Mouse (Mus musculus): ENCODE results near the gene Dnase2a. TPM values are rescaled to one million over a fixed set of nuclear protein-coding genes. Genes with fewer than 3 reads are reported as not detected.
A peak's percentile ranks its signal among the peaks of the same experiment; 100 is the strongest.

Gene Dnase2a
- polyA plus RNA-seq, 1 experiment from 2014 or later, result 6.6 TPM

DNA sequence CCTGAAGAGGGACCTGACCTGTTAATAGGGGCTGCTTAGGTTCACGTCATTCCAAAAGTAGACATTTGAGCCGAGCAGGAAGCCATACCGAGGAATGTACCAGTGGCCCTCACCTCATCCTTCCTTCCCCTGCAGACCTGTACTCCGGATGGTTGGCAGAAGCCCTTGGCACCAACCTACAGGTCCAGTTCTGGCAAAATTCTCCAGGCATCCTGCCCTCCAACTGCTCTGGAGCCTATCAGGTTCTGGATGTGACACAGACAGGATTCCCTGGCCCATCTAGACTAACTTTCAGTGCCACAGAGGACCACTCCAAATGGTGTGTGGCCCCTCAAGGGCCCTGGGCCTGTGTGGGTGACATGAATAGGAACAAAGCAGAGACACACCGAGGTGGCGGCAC is 2.2 kb downstream of the Dnase2a start:
- Histone ChIP-seq H3K36me3 (peaks cover 20% of the 10 kb centered on the region), H3K27me3 (ENCODE audit: insufficient read depth, poor library complexity, severe bottlenecking) (peaks cover 71% of the 10 kb centered on the region), H3K4me1 (replicated peaks) (peaks cover 35% of the 10 kb centered on the region), H3K4me3 (no peak overlapping the region), H3K9me3 (0 out of 2 replicates have a peak, but pooled peaks cover 5% of the 10 kb centered on the region), H3K27ac (no peak overlapping the region)
- WGBS, result 85% methylated on average over 6 of the region's 6 CpGs
- no peak for DNase-seq (ENCODE audit: low spot score)

DNA sequence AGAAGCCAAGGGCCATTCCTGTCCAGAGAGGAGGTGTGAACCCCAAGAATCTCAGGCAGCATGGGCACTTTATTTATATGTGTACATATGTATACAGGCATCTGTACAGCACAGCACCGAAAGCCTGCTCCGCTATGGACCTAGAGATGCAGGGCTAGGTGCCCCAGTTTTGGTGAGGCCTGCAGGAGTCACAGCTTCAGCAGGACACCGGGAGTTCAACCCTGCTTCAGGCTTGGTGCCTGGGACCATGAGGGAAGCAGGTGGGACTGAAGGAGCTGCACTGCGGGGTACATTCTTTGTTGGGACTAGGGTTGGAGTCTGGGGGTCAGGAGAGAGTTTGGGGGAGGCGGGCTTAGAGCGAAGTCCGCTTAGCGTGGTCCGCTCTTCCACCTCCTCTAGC is 3.5 kb downstream of the Dnase2a start:
- H3K27ac ChIP-seq, result no peak overlapping the region
- 0 out of 2 replicates have a peak, but pooled peaks cover 5% of the 10 kb centered on the region for H3K9me3 ChIP-seq
- H3K27me3 ChIP-seq (ENCODE audit: insufficient read depth, poor library complexity, severe bottlenecking), result peaks cover 81% of the 10 kb centered on the region
- DNase-seq (ENCODE audit: low spot score), result no peak
- WGBS, result 80% methylated on average over 9 of the region's 9 CpGs
- H3K4me3 ChIP-seq, result peak overlapping the region; percentile 48; the same call in 1 of the 2 replicates
- H3K4me1 ChIP-seq (replicated peaks), result peaks cover 35% of the 10 kb centered on the region
- H3K36me3 ChIP-seq, result peaks cover 30% of the 10 kb centered on the region

DNA sequence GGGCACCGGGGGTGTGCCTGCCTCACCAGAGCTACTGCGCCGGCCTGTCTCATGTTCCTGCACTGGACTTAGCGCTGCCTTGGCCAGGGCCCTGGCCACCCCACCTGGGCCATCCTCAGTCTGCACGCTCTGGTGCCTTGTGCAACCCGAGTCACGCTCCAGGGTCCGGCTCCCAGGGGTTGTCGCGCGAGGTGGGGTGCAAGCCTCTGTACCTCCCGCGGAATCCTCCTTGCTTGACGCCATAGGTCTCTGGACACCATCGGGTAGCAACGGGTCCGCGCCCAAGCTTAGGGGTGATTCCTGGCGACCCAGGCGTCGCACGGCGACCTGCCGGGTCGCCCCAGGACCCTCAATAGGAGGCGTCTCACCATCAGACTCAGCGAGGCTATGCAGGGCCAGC is 4.0 kb downstream of the Dnase2a start:
- Histone ChIP-seq H3K27me3 (ENCODE audit: insufficient read depth, poor library complexity, severe bottlenecking) (peaks cover 87% of the 10 kb centered on the region), H3K4me1 (replicated peaks) (peaks cover 35% of the 10 kb centered on the region), H3K27ac (0 out of 2 replicates have a peak overlapping the region, but pooled peaks have one; percentile 13), H3K36me3 (peaks cover 33% of the 10 kb centered on the region), H3K4me3 (peak overlapping the region; percentile 48), H3K9me3 (0 out of 2 replicates have a peak, but pooled peaks cover 5% of the 10 kb centered on the region)
- no peak for DNase-seq (ENCODE audit: low spot score)
- WGBS, result 21% methylated on average over 27 of the region's 27 CpGs

DNA sequence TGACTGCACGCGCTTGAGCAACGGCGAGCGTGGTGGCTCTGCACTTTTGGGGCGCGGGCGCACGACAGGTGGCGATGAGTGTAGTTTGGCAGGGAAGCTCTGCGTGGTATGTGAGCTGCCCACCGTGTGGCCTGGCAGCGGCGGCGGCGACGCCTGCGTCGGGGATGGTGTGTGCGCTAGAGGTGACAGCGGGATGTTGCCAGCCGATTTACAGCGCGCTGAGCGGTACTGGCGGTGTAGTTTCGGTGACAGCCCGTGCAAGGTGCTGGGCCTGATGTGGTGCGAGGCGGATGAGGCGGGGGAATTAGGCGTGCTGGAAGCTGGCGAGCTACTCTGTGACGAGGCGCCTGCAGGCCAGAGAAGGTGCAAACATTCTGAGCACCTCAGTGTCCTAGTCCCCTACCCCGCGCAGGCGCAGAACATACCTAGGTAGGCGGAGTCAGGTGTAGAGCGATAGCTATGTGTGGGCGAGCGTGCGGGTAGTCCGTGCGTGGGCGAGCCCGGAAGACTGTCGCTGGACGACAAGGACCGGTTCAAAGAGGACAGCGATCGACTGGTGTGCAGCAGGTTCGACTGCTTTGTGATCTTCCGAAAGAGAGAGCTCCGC is 4.6 kb downstream of the Dnase2a start:
- DNase-seq (ENCODE audit: low spot score), result peak; percentile 64
- WGBS, result 2% methylated on average over 55 of the region's 55 CpGs
- Histone ChIP-seq H3K36me3 (peaks cover 37% of the 10 kb centered on the region), H3K27me3 (ENCODE audit: insufficient read depth, poor library complexity, severe bottlenecking) (peaks cover 93% of the 10 kb centered on the region), H3K4me3 (peak overlapping the region; percentile 48), H3K4me1 (replicated peaks) (peaks cover 41% of the 10 kb centered on the region), H3K27ac (peak overlapping the region; percentile 13), H3K9me3 (0 out of 2 replicates have a peak, but pooled peaks cover 5% of the 10 kb centered on the region)

DNA sequence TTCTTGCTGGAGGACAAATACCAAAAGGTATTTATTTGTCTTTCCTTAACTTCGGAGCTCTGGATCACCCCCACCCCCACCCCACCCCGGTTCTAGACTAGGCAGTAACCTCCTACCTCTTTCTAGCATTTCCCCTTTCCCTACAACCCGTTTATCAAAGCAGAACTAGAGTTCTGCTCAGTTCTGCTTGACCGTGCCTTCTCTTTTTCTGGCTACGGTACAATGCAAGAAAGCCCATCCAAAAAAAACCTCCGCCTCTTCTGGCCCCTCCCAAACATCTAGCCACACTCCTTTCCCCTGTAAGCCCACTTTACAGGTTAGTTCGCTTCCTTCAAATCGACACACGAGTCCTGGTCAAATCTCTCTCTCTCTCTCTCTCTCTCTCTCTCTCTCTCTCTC is 5.1 kb downstream of the Dnase2a start:
- 0 out of 2 replicates have a peak, but pooled peaks cover 5% of the 10 kb centered on the region for H3K9me3 ChIP-seq
- H3K4me3 ChIP-seq, result peak overlapping the region; percentile 48
- WGBS, result 16% methylated on average over 9 of the region's 9 CpGs
- peak overlapping the region; percentile 13; the same call in 1 of the 2 replicates for H3K27ac ChIP-seq
- no peak for DNase-seq (ENCODE audit: low spot score)
- H3K27me3 ChIP-seq (ENCODE audit: insufficient read depth, poor library complexity, severe bottlenecking), result peaks cover 98% of the 10 kb centered on the region
- H3K36me3 ChIP-seq, result peaks cover 37% of the 10 kb centered on the region
- H3K4me1 ChIP-seq (replicated peaks), result peaks cover 39% of the 10 kb centered on the region

DNA sequence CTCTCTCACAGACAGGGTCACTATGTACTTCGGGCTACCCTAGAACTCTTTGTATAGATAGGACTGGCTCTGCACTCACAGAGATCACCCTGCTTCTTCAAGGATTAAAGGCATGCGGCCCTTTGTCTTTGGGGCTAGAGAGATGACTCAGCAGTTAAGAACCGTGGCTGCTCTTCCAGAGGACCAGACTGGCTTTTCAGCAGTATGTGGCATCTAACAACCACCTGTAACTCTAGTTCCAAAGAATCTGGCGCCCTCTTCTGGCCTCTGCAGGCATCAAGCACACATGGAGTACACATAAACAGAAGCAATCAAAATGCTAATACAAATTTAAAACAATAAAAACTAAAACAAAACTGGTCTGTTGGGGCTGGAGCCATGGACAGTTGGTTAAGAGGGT is 5.6 kb downstream of the Dnase2a start:
- DNase-seq (ENCODE audit: low spot score), result no peak

DNA sequence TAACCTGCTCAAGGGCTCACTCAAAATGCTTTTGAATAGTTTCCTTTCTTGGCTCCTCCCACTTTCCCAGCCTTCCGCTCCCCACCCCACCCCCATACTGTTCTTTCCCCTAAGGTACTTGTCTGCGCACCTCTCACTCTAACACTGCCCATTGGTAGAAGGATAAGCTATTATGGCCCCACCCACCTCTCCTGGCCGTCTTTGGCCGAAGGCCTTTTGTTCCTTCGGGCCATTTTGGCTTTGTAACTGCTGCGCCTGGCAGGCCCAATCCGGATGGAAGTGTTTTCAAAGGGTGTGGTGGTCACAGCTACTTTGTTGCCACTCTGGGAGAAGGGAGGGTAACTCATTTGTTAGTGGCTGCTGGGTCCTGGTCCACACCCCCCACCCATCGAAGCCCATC is 6.9 kb downstream of the Dnase2a start:
- Histone ChIP-seq H3K9me3 (0 out of 2 replicates have a peak, but pooled peaks cover 5% of the 10 kb centered on the region), H3K36me3 (peaks cover 46% of the 10 kb centered on the region)
- 89% methylated on average over 8 of the region's 8 CpGs for WGBS

More for the DNA sequence above, 5.6 kb downstream of the Dnase2a start:
- peaks cover 99% of the 10 kb centered on the region for H3K27me3 ChIP-seq (ENCODE audit: insufficient read depth, poor library complexity, severe bottlenecking)
- H3K9me3 ChIP-seq, result 0 out of 2 replicates have a peak, but pooled peaks cover 5% of the 10 kb centered on the region
- peak overlapping the region; percentile 48; the same call in 1 of the 2 replicates for H3K4me3 ChIP-seq
- 32% methylated on average over 4 of the region's 4 CpGs for WGBS
- no peak overlapping the region for H3K27ac ChIP-seq
- peaks cover 34% of the 10 kb centered on the region for H3K4me1 ChIP-seq (replicated peaks)
- H3K36me3 ChIP-seq, result peaks cover 37% of the 10 kb centered on the region

DNA sequence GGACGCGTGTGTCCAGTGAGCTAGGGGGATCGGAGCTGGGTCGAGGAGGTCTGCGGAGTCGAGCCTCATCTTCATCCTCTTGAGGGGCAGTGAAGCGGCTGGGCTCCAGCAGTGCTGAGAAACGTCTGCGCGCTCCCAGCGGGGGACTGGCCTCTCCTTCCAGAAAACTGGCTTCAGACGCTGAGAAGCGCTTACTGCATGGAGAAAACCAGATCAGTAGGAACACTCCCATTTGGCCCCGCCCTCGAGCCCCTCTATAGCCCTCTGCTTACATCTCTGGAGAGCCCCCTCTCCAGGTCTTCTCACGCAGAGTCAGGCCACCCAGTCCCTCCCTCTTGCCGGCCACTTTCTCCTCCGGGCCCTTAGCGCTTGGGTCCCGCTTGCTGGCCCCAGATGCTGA is 9.4 kb downstream of the Dnase2a start:
- WGBS, result 27% methylated on average over 20 of the region's 20 CpGs
- Histone ChIP-seq H3K4me1 (replicated peaks) (peaks cover 19% of the 10 kb centered on the region), H3K9me3 (0 out of 2 replicates have a peak, but pooled peaks cover 5% of the 10 kb centered on the region), H3K4me3 (no peak overlapping the region), H3K27ac (no peak overlapping the region), H3K27me3 (ENCODE audit: insufficient read depth, poor library complexity, severe bottlenecking) (peaks cover 81% of the 10 kb centered on the region), H3K36me3 (peaks cover 43% of the 10 kb centered on the region)
- DNase-seq (ENCODE audit: low spot score), result no peak

More for the DNA sequence above, 6.9 kb downstream of the Dnase2a start:
- Histone ChIP-seq H3K27ac (no peak overlapping the region), H3K4me1 (replicated peaks) (peaks cover 27% of the 10 kb centered on the region), H3K4me3 (no peak overlapping the region), H3K27me3 (ENCODE audit: insufficient read depth, poor library complexity, severe bottlenecking) (peaks cover 98% of the 10 kb centered on the region)
- no peak for DNase-seq (ENCODE audit: low spot score)

DNA sequence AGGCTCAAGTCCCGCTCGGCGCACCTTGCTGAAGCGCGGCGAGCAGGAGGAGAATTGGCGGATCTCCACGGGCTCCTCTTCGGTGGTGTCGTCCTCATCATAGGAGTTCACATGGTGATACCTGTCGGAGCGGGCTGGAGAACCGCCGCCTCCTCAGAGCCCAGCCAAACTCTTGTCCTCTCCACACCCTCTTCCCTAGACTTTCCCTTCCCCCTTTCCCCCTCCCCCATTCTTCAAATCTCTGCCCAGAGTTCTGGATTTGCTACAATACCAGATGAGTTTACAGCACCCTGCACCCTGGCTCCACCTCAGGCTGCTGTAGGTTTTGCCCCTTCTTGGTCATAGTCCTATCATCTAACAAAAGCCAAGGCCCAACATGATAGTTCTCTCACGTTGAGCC is 10.3 kb downstream of the Dnase2a start:
- Histone ChIP-seq H3K36me3 (peaks cover 44% of the 10 kb centered on the region), H3K27me3 (ENCODE audit: insufficient read depth, poor library complexity, severe bottlenecking) (peaks cover 75% of the 10 kb centered on the region)
- WGBS, result 88% methylated on average over 15 of the region's 15 CpGs

DNA sequence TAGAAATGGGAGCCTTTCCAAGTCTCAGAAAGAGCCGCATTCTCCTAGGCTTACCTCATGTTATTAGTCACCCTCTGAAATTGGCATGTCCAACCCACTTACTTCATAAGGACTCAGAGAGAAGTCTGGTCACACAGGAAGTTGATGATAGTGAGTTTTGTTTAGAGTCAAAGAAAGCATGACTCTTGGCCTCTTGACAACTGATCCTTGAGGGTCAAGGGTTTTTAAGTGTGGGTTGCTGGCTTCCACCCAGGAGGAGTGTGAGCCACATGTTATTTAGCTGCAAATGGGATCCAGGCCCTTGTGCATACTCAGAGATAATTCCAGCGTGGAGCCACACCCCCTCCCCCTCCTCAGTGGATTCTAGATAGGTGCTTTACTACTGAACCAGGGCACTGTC is 13.2 kb downstream of the Dnase2a start:
- H3K4me1 ChIP-seq (replicated peaks), result peaks cover 7% of the 10 kb centered on the region
- H3K27ac ChIP-seq, result no peak overlapping the region
- WGBS, result 87% methylated on average over 2 of the region's 2 CpGs
- no peak for DNase-seq (ENCODE audit: low spot score)
- H3K36me3 ChIP-seq, result peaks cover 32% of the 10 kb centered on the region
- no peaks in the 10 kb centered on the region for H3K9me3 ChIP-seq
- peaks cover 61% of the 10 kb centered on the region for H3K27me3 ChIP-seq (ENCODE audit: insufficient read depth, poor library complexity, severe bottlenecking)
- H3K4me3 ChIP-seq, result no peak overlapping the region

More for the DNA sequence above, 10.3 kb downstream of the Dnase2a start:
- H3K4me3 ChIP-seq, result no peak overlapping the region
- no peak overlapping the region for H3K27ac ChIP-seq
- peaks cover 10% of the 10 kb centered on the region for H3K4me1 ChIP-seq (replicated peaks)
- DNase-seq (ENCODE audit: low spot score), result no peak
- H3K9me3 ChIP-seq, result 0 out of 2 replicates have a peak, but pooled peaks cover 5% of the 10 kb centered on the region

DNA sequence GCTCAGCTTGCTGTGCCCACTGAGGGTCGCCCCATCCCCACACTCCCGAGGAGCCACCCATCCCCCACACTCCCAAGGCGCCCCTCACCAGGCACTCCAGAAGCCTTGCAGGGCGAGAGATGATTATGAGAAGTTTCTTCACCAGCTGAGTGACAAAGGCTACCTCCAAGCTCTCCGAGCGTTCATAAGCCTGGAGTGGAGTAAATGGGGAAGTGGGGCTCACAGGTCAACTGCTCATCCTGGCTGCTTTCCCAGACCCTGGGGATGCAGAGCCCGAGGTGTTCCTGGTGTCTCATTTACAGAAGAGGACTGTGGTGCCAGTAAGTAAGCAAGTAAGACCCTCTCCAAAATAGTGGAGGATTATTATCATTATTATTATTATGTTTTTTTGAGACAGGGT is 17.2 kb downstream of the Dnase2a start:
- peaks cover 13% of the 10 kb centered on the region for H3K4me1 ChIP-seq (replicated peaks)
- H3K36me3 ChIP-seq, result peaks cover 13% of the 10 kb centered on the region
- no peak for DNase-seq (ENCODE audit: low spot score)
- H3K9me3 ChIP-seq, result no peaks in the 10 kb centered on the region
- 75% methylated on average over 7 of the region's 7 CpGs for whole genome bisulfite sequencing
- no peak overlapping the region for H3K4me3 ChIP-seq
- H3K27ac ChIP-seq, result no peak overlapping the region
- peaks cover 58% of the 10 kb centered on the region for H3K27me3 ChIP-seq (ENCODE audit: insufficient read depth, poor library complexity, severe bottlenecking)

DNA sequence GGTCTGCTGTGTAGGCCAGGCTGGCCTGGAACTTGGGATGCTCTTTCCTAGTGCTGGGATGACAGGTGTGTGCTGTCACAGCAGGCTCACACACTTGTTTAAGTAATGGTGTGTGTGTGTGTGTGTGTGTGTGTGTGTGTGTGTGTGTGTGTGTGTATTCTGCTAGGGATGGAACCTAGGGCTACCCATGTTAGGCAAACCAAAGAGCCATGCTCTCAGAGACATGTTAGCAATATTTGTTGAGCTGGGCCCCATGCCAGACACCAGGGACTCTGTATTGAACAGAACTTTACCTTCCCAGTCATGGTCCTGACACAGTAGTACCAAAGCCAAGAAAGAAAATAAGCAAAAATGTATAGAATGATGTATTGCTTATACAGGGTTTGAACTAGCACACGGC is 19.2 kb downstream of the Dnase2a start:
- WGBS, result 86% methylated on average over 1 of the region's 1 CpGs
- DNase-seq (ENCODE audit: low spot score), result no peak
- no peak overlapping the region for H3K27ac ChIP-seq
- peaks cover 13% of the 10 kb centered on the region for H3K4me1 ChIP-seq (replicated peaks)
- no peaks in the 10 kb centered on the region for H3K9me3 ChIP-seq
- H3K36me3 ChIP-seq, result peaks cover 4% of the 10 kb centered on the region; the same call in 1 of the 2 replicates
- H3K4me3 ChIP-seq, result no peak overlapping the region
- peaks cover 71% of the 10 kb centered on the region for H3K27me3 ChIP-seq (ENCODE audit: insufficient read depth, poor library complexity, severe bottlenecking)

Measured in hindbrain, embryonic 10.5 days (tissue).